1 mouse cellular context compared by ENCODE assay signal in the genomic region with DNA sequence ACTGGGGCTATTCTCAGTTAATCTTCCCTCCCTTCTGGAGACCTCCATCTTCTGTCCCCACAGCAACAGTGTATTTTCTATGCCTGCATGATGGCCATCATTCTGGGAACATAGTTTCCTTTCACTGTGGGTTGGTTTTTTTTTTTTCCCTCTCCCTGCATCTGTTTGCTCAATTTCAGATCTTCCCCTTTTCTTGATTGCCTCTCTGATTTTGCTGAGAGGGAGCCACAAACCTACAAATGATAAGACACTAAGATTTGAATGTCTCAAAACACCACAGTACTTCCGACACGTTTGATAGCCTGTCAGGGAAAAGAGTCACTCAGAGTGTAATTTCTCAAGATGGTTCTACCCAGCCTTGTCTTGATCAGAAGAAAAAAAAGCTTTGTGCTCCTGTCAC.
A peak's percentile ranks its signal among the peaks of the same experiment; 100 is the strongest.
TF ChIP-seq lines count a peak whose summit lies in the region.

No protein-coding gene starts in this region.

TF ChIP-seq in MEL, 35 proteins besides CTCF, POLR2A, EP300 and RAD21 (continued from another document):
- TF ChIP-seq MEF2A (IDR thresholded peaks at IDR 0.05; ENCODE audit: extremely low read depth, insufficient replicate concordance, low read depth, low read length, poor library complexity, severe bottlenecking) (no peak), BHLHE40 (IDR thresholded peaks at IDR 0.05; ENCODE audit: borderline replicate concordance, low read depth, low read length) (peak; percentile 77), NELFE (IDR thresholded peaks at IDR 0.05; ENCODE audit: low read depth, low read length) (no peak), TCF12 (IDR thresholded peaks at IDR 0.05; ENCODE audit: low read depth, low read length) (peak; percentile 76), KAT2A (conservative IDR thresholded peaks at IDR 0.05; ENCODE audit: low read depth, low read length) (no peak), UBTF (IDR thresholded peaks at IDR 0.05; ENCODE audit: borderline replicate concordance, insufficient read depth, low read depth, low read length) (no peak), ZMIZ1 (IDR thresholded peaks at IDR 0.05; ENCODE audit: low read depth, low read length) (no peak), SIN3A (IDR thresholded peaks at IDR 0.05; ENCODE audit: low read length) (peak; percentile 71), ZNF384 (IDR thresholded peaks at IDR 0.05; ENCODE audit: low read depth, low read length) (peak; percentile 93), POLR2AphosphoS2 (IDR thresholded peaks at IDR 0.05; ENCODE audit: low read length) (no peak), CHD1 (IDR thresholded peaks at IDR 0.05; ENCODE audit: low read depth, low read length) (no peak), E2F4 (IDR thresholded peaks at IDR 0.05; ENCODE audit: borderline replicate concordance, low read depth, low read length) (no peak), USF2 (IDR thresholded peaks at IDR 0.05; ENCODE audit: borderline replicate concordance in 1 of 2, insufficient read depth in 1 of 2, low read depth in 1 of 2, low read length in 2 of 2) (no peak), MAZ (IDR thresholded peaks at IDR 0.05; ENCODE audit: low read depth, low read length) (0 out of 2 replicates have a peak, but pooled peaks have one; percentile 27), TBP (IDR thresholded peaks at IDR 0.05; ENCODE audit: low read depth, low read length) (no peak), MAFK (IDR thresholded peaks at IDR 0.05; ENCODE audit: borderline replicate concordance, low read depth, low read length) (peak; percentile 70; the same call in 1 of the 2 replicates), MAX (IDR thresholded peaks at IDR 0.05; ENCODE audit: low read length) (no peak), USF1 (IDR thresholded peaks at IDR 0.05; ENCODE audit: low read depth, low read length) (no peak), HCFC1 (IDR thresholded peaks at IDR 0.05; ENCODE audit: low read depth, low read length) (no peak), MYC (IDR thresholded peaks at IDR 0.05; ENCODE audit: low read depth, low read length) (no peak)
TF ChIP-seq in MEL: peak in this region for 12.
